Mouse (Mus musculus) c-Kit-positive CD71-negative TER-119-negative erythroid progenitor cells, embryonic 14.5 days (primary cell): Measurements from ENCODE around the gene H2al2c.
"Not testable (repeated sequence)": the region's sequence is repeated elsewhere in the genome, so short reads cannot be mapped to it uniquely, and the experiment has no call there.

Experiments used
- DNase-seq: peaks from one replicate; pipeline ENCODE4 v3.0.0-alpha.2; 2013; ENCODE audit warnings: low read depth

Gene H2al2c

DNA sequence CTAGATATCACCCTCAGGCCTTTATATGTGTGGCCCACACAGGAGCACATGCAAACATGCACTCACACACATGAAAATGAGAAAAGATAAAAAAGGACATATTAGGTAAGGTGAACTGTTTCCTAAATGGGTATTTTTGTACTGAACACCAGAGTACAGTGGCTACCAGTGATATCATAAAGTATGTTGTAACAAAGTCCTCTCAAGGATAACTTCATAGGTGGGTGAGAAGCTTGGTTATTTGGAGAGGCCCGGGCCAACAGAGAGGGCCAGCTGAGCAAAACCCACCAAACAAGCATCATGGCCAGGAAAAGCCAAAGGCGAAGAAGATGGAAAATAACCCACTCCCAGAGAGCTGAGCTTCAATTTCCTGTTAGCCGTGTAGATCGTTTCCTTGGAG lies at the start of gene H2al2c:
Gene H2al2c, plus strand, starts transcription at position 301 of the 400 bp plus-strand sequence.
- DNase-seq, result not testable (repeated sequence)
